Mouse (Mus musculus): ENCODE results near the gene Ssxb3. TPM values are rescaled to one million over a fixed set of nuclear protein-coding genes. Genes with fewer than 3 reads are reported as not detected.
"Not testable (repeated sequence)": the region's sequence is repeated elsewhere in the genome, so short reads cannot be mapped to it uniquely, and the experiment has no call there.

Gene Ssxb3
- not detected in 2 replicates for polyA plus RNA-seq (2014; fragmentation: Nextera tagmentation; extraction: Ambion mirVana)

- H3K4me2 ChIP-seq (ENCODE audit: low read depth, low read length); H3K9me3 ChIP-seq (ENCODE audit: control insufficient read depth, low read length); H3K9ac ChIP-seq (replicated peaks; ENCODE audit: low read depth, low read length); H3K27me3 ChIP-seq (ENCODE audit: control insufficient read depth, insufficient read depth, low read length); H3K27ac ChIP-seq (ENCODE audit: low read depth, low read length); H3K36me3 ChIP-seq (ENCODE audit: control insufficient read depth, insufficient read depth, low read length); H3K4me1 ChIP-seq (ENCODE audit: control insufficient read depth, insufficient read depth, low read length); H3K4me3 ChIP-seq (ENCODE audit: low read depth, low read length); ATAC-seq (ENCODE audit: low read depth): not testable (repeated sequence)
- 12% methylated on average over 1 of the region's 1 CpGs for WGBS
These were observed at the start of gene Ssxb3 for GRCm38 (mm10) chrX:8591716-8592115. Gene Ssxb3 (minus strand): TSS chrX:8591816.

- not testable (repeated sequence) for H3K4me3 ChIP-seq (ENCODE audit: low read depth, low read length); H3K27me3 ChIP-seq (ENCODE audit: control insufficient read depth, insufficient read depth, low read length); H3K4me1 ChIP-seq (ENCODE audit: control insufficient read depth, insufficient read depth, low read length); H3K9me3 ChIP-seq (ENCODE audit: control insufficient read depth, low read length); H3K4me2 ChIP-seq (ENCODE audit: low read depth, low read length); ATAC-seq (ENCODE audit: low read depth); H3K27ac ChIP-seq (ENCODE audit: low read depth, low read length); H3K9ac ChIP-seq (replicated peaks; ENCODE audit: low read depth, low read length); H3K36me3 ChIP-seq (ENCODE audit: control insufficient read depth, insufficient read depth, low read length)
- 70% methylated on average over 4 of the region's 4 CpGs for WGBS
These were observed 43.5 kb downstream of the Ssxb3 start, which contains the start of gene Ssxb6 for GRCm38 (mm10) chrX:8548155-8548554. Gene Ssxb6 (minus strand): TSS chrX:8548255.

Other genes with a start within 250 kb of the Ssxb3 start
- not detected in 2 replicates for gene Ssxb9, start 224.8 kb downstream of the Ssxb3 start, polyA plus RNA-seq (2014; fragmentation: Nextera tagmentation; extraction: Ambion mirVana)
- not detected in 2 replicates for gene Ssxb1, start 178.5 kb downstream of the Ssxb3 start, polyA plus RNA-seq (2014; fragmentation: Nextera tagmentation; extraction: Ambion mirVana)
- not detected in 2 replicates for gene Ssxb2, start 130.1 kb downstream of the Ssxb3 start, polyA plus RNA-seq (2014; fragmentation: Nextera tagmentation; extraction: Ambion mirVana)
- gene Gm14459, start 66.9 kb downstream of the Ssxb3 start, polyA plus RNA-seq (2014; fragmentation: Nextera tagmentation; extraction: Ambion mirVana) = not detected in 2 replicates
- gene Ssxb6, start 43.6 kb downstream of the Ssxb3 start, polyA plus RNA-seq (2014; fragmentation: Nextera tagmentation; extraction: Ambion mirVana) = not detected in 2 replicates
- gene Ssxb8, start 99.0 kb upstream of the Ssxb3 start, polyA plus RNA-seq (2014; fragmentation: Nextera tagmentation; extraction: Ambion mirVana) = not detected in 2 replicates
- gene Ssx9, start 156.6 kb upstream of the Ssxb3 start, polyA plus RNA-seq (2014; fragmentation: Nextera tagmentation; extraction: Ambion mirVana) = not detected in 2 replicates
- gene Ssxb5, start 211.9 kb upstream of the Ssxb3 start, polyA plus RNA-seq (2014; fragmentation: Nextera tagmentation; extraction: Ambion mirVana) = not detected in 2 replicates

Data from neural tube, embryonic 14.5 days (tissue).